Mouse (Mus musculus): ENCODE results near the gene Slc27a1. TPM values are rescaled to one million over a fixed set of nuclear protein-coding genes. Genes with fewer than 3 reads are reported as not detected.

Gene Slc27a1
- polyA plus RNA-seq, 1 experiment: 57.5 TPM

DNA sequence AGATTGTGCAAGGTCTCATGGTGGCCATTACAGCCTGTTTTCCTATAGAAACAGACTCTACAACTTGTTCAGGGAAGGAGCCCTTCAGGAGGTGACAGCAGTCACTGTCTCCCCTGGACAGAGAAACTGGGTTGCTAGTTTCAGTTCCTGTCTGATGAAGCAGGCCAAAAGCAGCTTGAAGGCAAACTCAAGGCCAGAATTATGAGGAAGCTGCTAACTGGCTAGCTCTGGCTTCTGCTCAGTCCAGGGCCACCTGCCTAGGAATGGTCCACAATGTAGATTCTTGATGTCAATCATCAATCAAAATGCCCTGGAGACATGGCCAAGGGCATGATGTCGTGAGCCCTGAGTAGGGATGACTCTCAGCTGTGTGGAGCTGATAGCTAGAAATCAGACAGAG is 56.4 kb downstream of the Slc27a1 start:
- H3K79me2 ChIP-seq (ENCODE audit: control insufficient read depth, insufficient read depth): no peaks in the 10 kb centered on the region
- H3ac ChIP-seq (ENCODE audit: control insufficient read depth, insufficient read length, low read depth): no peak overlapping the region
- no peak overlapping the region for H3K4me3 ChIP-seq (ENCODE audit: insufficient read depth, poor library complexity, severe bottlenecking)
- H3K79me3 ChIP-seq (ENCODE audit: low read depth): no peaks in the 10 kb centered on the region
- no peaks in the 10 kb centered on the region for H3K27me3 ChIP-seq (ENCODE audit: control insufficient read depth, insufficient read depth, insufficient read length)
- no peak for TF ChIP-seq MYOG (IDR thresholded peaks at IDR 0.05; ENCODE audit: control insufficient read depth, extremely low read depth, insufficient read length)
- H3K36me3 ChIP-seq (ENCODE audit: control insufficient read depth, insufficient read depth): peaks cover 53% of the 10 kb centered on the region

DNA sequence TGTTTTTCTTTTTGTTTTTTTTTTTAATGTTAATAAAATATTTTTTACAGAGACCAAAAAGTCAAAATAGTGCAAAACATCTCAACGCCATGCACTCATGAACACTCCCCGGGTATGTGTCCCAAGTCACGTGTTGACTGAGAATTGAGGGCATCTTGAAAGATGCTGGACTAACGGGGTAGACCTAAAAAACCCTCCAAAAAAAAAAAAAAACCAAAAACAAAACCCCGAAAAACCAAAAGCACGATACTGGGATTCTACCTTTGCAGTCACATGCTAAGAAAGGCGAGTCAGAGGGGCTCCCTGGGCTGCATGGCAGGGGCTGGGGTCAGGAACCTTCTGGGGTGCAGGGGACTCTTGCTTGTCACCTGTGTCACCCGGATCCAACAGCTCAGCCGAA is 58.1 kb downstream of the Slc27a1 start:
- peaks cover 42% of the 10 kb centered on the region for H3K36me3 ChIP-seq (ENCODE audit: control insufficient read depth, insufficient read depth)
- TF ChIP-seq CEBPB (IDR thresholded peaks at IDR 0.05; ENCODE audit: low read depth) (no peak), USF1 (IDR thresholded peaks at IDR 0.05; ENCODE audit: low read depth) (no peak), MYOG (IDR thresholded peaks at IDR 0.05; ENCODE audit: control insufficient read depth, extremely low read depth, insufficient read length) (no peak), MYOD1 (IDR thresholded peaks at IDR 0.05; ENCODE audit: control insufficient read depth, insufficient read length, low read depth) (no peak), FOSL1 (IDR thresholded peaks at IDR 0.05; ENCODE audit: insufficient read depth, low read length, poor library complexity, severe bottlenecking) (no peak), CTCF (IDR thresholded peaks at IDR 0.05; ENCODE audit: control insufficient read depth, insufficient read depth, insufficient read length) (no peak), MAX (IDR thresholded peaks at IDR 0.05) (no peak)
- H3K79me3 ChIP-seq (ENCODE audit: low read depth): no peaks in the 10 kb centered on the region

DNA sequence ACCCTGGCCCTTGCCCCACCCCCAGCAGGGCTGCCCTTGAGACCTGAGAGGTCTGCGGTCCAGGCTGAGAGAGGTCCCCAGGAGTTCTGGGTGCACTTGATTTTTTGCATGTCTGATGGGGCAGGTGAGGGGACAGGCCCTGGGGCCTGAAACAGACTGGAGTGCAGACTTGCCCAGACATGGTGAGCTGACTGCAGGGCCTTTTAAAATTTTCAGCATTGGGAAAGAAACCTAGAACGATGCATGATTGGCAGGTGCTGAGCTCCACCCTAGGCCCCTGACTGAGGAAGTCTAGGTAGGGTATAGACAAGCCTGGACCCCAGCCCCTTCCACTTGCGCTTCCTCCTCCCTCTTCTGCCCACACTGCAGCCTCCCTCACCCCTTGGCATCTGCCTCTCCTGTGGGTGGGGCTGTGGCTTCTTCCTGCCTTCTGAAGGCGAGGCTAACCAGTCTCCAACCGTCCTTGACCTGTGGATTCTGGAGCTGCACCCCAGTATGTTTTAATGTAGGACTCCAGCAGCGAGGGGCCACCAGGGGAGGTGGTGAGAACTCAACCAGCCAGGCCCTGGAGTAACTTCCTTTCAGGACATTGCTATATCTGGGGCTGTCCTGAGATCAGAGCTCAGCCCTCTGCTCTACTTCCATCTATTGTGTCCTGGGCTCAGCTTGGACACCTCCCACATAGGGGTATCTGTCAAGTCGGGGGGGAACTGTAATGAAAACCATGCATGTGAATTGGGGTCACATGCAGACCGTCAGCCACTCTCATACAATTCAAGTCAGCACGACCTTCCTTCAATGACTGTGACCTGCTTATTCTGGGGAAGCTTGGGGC is 58.8 kb downstream of the Slc27a1 start:
- TF ChIP-seq MAX (IDR thresholded peaks at IDR 0.05) (no peak), CTCF (IDR thresholded peaks at IDR 0.05; ENCODE audit: control insufficient read depth, insufficient read depth, insufficient read length) (no peak), MYOG (IDR thresholded peaks at IDR 0.05; ENCODE audit: control insufficient read depth, extremely low read depth, insufficient read length) (no peak), USF1 (IDR thresholded peaks at IDR 0.05; ENCODE audit: low read depth) (no peak), CEBPB (IDR thresholded peaks at IDR 0.05; ENCODE audit: low read depth) (no peak), FOSL1 (IDR thresholded peaks at IDR 0.05; ENCODE audit: insufficient read depth, low read length, poor library complexity, severe bottlenecking) (no peak)
- Histone ChIP-seq H3K27me3 (ENCODE audit: control insufficient read depth, insufficient read depth, insufficient read length) (no peaks in the 10 kb centered on the region), H3K4me3 (ENCODE audit: insufficient read depth, poor library complexity, severe bottlenecking) (no peak overlapping the region), H3K79me3 (ENCODE audit: low read depth) (no peaks in the 10 kb centered on the region), H3K36me3 (ENCODE audit: control insufficient read depth, insufficient read depth) (peaks cover 34% of the 10 kb centered on the region), H3K79me2 (ENCODE audit: control insufficient read depth, insufficient read depth) (no peaks in the 10 kb centered on the region), H3ac (ENCODE audit: control insufficient read depth, insufficient read length, low read depth) (no peak overlapping the region)

More for the DNA sequence above, 58.1 kb downstream of the Slc27a1 start:
- Histone ChIP-seq H3ac (ENCODE audit: control insufficient read depth, insufficient read length, low read depth) (no peak overlapping the region), H3K4me3 (ENCODE audit: insufficient read depth, poor library complexity, severe bottlenecking) (no peak overlapping the region), H3K27me3 (ENCODE audit: control insufficient read depth, insufficient read depth, insufficient read length) (no peaks in the 10 kb centered on the region), H3K79me2 (ENCODE audit: control insufficient read depth, insufficient read depth) (no peaks in the 10 kb centered on the region)

DNA sequence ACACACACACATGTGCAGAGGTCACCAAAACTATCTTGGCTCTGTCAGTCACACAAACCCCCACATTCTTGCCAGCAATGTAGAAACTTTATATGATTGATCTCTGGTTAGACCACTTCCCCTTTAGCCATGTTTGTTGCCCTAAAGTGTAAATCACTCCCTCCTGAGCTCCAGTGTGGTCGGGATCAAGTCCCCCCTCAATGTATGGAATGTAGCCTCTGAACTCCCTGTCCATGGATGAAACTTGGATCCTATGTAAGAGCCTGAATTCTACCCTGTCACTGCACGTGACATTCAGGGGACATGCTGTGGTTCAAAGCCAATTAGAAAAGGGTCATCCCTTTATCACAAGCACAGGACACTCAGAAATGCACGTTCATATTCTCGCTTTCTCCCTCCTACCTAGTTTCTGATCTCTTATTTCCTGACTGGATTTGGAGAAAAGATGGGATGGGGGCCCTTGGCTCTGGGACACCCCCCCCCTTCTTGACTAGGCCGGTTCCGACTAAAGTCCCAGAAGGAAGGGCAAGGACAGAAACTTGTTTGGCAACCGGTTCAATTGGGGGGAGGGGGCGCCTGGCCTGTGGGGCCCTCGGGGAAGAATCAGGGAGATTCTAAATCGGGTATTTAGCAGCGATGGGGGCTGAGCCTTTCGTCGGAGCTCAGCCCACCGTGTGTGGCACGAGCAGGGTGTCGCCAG is 59.9 kb downstream of the Slc27a1 start:
- H3K79me2 ChIP-seq (ENCODE audit: control insufficient read depth, insufficient read depth): no peaks in the 10 kb centered on the region
- no peaks in the 10 kb centered on the region for H3K79me3 ChIP-seq (ENCODE audit: low read depth)
- H3K36me3 ChIP-seq (ENCODE audit: control insufficient read depth, insufficient read depth): peaks cover 24% of the 10 kb centered on the region
- peak overlapping the region; percentile 55 for H3ac ChIP-seq (ENCODE audit: control insufficient read depth, insufficient read length, low read depth)
- peak overlapping the region; percentile 18 for H3K4me3 ChIP-seq (ENCODE audit: insufficient read depth, poor library complexity, severe bottlenecking)
- no peaks in the 10 kb centered on the region for H3K27me3 ChIP-seq (ENCODE audit: control insufficient read depth, insufficient read depth, insufficient read length)
- no peak for TF ChIP-seq MYOD1 (IDR thresholded peaks at IDR 0.05; ENCODE audit: control insufficient read depth, insufficient read length, low read depth)
- TF ChIP-seq CTCF (IDR thresholded peaks at IDR 0.05; ENCODE audit: control insufficient read depth, insufficient read depth, insufficient read length): no peak
- TF ChIP-seq MYOG (IDR thresholded peaks at IDR 0.05; ENCODE audit: control insufficient read depth, extremely low read depth, insufficient read length): no peak
- TF ChIP-seq USF1 (IDR thresholded peaks at IDR 0.05; ENCODE audit: low read depth): no peak
- no peak for TF ChIP-seq FOSL1 (IDR thresholded peaks at IDR 0.05; ENCODE audit: insufficient read depth, low read length, poor library complexity, severe bottlenecking)
- no peak for TF ChIP-seq MAX (IDR thresholded peaks at IDR 0.05)
- TF ChIP-seq CEBPB (IDR thresholded peaks at IDR 0.05; ENCODE audit: low read depth): no peak

DNA sequence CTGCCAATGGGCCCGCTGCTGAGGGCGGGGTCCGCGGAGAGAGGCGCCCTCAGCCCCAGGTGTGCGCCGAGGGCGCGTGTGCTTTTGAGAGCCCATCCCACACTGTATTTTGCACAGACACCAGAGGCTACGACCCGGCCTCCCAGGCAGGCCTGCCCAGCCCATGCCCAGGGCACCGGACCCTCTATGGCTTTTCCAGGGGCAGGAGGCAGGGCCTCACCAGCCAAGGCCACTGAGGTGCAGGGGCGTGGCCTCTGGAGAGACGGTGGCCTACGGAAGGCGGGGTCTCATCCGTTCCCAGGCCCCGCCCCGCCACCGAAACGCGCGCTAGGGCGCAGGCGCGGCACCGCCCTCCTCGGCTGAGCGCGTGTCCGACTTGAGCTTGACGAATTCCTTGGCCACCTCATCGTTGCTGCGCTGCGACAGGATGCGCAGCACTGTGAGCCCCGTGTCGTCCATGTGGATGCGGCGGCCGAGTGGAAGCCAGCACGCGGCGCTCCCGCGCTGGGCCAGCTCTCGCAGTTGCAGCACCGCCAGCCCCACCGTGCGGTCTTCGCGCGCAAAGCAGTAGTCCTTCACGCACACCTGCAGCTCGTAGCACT is 60.5 kb downstream of the Slc27a1 start:
- H3K79me2 ChIP-seq (ENCODE audit: control insufficient read depth, insufficient read depth): no peaks in the 10 kb centered on the region
- no peaks in the 10 kb centered on the region for H3K27me3 ChIP-seq (ENCODE audit: control insufficient read depth, insufficient read depth, insufficient read length)
- H3ac ChIP-seq (ENCODE audit: control insufficient read depth, insufficient read length, low read depth): peak overlapping the region; percentile 79
- TF ChIP-seq MAX (IDR thresholded peaks at IDR 0.05) (peak; percentile 93), USF1 (IDR thresholded peaks at IDR 0.05; ENCODE audit: low read depth) (no peak), CTCF (IDR thresholded peaks at IDR 0.05; ENCODE audit: control insufficient read depth, insufficient read depth, insufficient read length) (peak; percentile 21)
- H3K36me3 ChIP-seq (ENCODE audit: control insufficient read depth, insufficient read depth): peaks cover 17% of the 10 kb centered on the region
- H3K79me3 ChIP-seq (ENCODE audit: low read depth): no peaks in the 10 kb centered on the region
- peak overlapping the region; percentile 18 for H3K4me3 ChIP-seq (ENCODE audit: insufficient read depth, poor library complexity, severe bottlenecking)

Measured in C2C12 (cell line).